Mouse (Mus musculus) heart, postnatal 10 days (tissue): ENCODE measurements around the gene Bud23. TPM values are rescaled to one million over a fixed set of nuclear protein-coding genes. Genes with fewer than 3 reads are reported as not detected.

Experiments used
- DNase-seq, 2 experiments: peaks; one replicate each; pipeline ENCODE4 v3.0.0; 2021
- intact Hi-C: fragments of 180-260 bp; cut with DNase I; formaldehyde crosslinking; loops from one replicate; pipeline ENCODE4 v1.15.1; 2025
- total RNA-seq, 2 experiments: library from RNA; stranded (reverse); gene quantifications; 2 replicates each; pipeline ENCODE4 v1.2.3; 2021

Bud23 gene
- total RNA-seq, 2 experiments from 2014 or later = 23.7 to 27.6 TPM

DNA sequence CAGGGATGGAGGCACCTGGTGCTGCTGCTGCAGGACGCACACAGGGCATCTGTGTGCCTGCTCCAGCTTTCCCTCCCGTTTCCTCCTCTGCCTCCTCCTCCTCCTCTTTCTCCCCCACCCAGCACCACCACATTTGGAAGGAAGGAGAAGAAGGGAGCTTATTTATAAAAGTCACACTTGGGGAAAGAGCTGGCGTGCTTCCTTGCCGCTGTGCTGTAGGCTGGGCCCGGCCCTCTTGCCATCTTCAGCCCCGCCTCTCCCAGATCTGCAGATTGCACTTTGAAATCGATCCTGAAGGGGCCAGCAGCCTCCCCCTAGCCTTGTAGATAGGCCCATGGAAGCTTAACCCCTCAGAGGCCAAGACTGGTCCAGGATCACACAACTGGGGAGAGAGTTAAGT is 38.9 kb downstream of the Bud23 start:
- no peak for DNase-seq
- intact Hi-C loops = no loop called here

DNA sequence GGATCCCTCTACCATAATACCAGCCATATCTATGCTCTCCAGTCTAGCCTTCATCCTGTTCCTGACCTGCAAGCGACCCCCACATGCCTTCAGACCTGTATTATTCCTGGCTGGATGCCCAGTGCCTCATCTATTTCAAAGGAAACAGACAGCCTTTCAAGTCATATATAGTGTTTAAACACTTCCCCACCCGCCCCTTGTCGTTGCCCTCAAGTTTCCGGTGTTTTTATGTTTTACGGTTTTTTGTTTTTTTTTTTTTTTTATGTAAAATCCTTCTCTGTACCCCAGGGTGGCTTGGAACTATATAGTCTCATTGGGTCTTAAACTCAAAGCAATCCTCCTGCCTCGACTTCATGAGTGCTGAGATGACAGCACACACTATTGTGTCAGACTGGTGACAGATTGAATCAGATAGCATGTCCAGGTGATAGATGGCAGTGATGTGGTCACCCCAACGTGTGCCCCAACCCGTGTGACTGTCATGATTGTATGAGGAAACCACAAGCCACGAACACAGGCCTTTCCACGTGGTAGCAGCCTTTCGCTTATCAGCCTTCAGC is 40.0 kb downstream of the Bud23 start:
- DNase-seq = no peak
- intact Hi-C loops = no loop called here

DNA sequence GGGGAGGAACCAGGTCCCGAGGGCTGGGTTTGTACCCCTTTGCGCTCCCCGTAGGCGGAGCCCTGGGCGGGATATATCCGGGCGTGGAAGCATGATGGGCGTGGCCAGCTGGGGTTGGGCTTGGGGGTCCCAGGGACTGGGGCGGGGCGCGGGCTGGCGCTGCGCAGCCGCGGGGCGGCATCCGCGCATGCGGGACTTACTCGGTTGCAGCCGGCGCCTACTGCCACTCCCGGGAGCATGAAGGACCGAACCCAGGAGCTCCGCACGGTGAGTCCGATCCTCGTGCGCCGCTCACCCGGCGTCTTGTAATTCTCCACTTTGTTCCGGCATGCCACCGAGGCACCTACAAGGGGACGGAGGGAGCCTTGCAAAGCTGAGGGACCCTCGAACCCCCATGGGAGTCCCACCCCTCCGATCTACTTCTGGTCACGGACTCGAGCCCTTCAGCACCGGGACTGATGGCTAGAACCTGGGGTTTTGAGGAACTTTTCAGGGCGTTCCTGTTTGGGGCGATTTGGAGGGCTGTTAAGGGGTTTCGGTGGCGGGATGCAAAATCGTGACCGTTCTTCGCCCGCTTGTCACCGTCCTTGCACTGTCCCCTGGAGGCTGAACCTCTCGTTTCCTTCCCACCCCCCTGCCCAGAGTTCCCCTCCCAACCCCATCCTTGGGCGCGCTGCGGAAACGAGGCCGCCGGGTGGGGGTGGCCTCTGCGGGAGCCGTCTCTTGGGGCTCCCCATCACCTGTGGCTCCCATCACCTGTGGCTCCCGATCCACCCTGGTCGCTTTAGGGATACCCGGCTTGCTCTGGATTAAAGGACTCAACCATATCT is 41.2 kb downstream of the Bud23 start, which contains the start of gene Stx1a:
Gene Stx1a, plus strand, starts transcription at position 139 of the 830 bp plus-strand sequence.
- intact Hi-C loops = no loop called here
- DNase-seq = peak; percentile 89 to 92

DNA sequence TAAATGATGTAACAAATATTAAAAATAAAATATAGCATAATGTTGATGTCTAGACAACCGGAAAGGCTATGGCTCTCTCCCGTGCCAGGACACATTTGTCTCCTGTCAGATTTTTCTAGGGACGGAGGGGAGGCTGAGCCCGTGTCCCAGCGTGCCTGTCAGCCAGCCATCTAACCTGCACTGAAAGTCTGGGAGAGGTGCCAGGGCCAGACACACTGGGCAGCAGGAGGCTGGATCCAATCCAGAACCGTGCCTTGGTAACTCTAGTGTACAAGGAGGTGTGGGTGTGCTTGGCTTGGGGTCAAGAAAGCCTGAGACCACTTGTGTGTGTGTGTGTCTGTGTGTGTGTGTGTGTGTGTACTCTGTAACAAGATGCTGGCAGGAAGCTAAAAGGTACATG is 42.9 kb downstream of the Bud23 start:
- intact Hi-C loops = no loop called here
- DNase-seq = peak; percentile 86 to 90

DNA sequence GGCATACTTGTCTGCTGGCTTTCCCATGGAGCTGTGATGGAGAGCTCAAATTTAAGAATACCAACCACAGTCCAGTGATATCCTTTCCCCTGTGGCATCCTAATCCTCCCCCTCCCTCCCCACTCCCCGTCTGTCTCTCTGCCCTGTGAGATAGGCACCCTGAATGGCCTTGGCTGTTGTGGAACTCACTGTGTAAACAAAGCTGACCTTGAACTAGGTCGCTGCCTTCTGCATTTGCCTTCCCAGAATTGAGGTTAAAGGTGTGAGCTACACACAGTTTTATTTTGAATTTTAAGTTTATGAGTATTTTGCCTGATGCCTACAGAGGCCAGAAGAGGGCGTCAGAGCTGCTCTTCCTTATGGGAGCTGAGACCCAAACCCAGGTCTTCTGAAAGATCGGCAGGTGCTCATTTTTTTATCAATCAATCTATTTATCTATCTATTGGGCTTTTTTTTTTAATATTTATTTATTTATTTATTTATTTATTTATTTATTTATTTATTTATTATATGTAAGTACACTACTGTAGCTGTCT is 48.5 kb downstream of the Bud23 start:
- no peak for DNase-seq
- intact Hi-C loops = loop anchor here (10.0 kb wide), 1 partner anchor 269 kb away; no protein-coding TSS in a partner anchor

DNA sequence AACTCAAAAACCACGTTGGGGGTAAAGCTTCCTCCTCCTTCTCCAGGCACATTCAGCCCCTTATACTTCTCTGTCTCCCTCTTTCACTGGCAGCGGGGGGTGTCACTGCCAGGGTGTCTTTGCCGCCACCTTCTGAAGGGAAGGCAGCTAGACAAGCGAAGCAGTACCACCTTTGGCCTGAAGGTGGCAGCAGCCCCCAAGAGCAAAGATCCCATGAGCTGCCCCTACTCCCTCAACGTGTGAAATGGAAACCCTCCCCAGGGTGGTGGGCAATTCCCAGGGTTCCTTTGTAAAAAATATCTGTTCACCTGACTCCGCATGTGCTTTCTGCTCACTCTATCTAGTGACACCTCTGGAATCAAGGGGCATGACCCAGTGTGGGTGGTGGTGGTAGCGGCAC is 49.3 kb downstream of the Bud23 start:
- intact Hi-C loops = loop anchor here (1.0 to 10.0 kb wide), 4 partner anchors 49 to 269 kb away; partner anchors contain the start of genes Bud23 and Dnajc30
- DNase-seq = peak; percentile 90 to 91

DNA sequence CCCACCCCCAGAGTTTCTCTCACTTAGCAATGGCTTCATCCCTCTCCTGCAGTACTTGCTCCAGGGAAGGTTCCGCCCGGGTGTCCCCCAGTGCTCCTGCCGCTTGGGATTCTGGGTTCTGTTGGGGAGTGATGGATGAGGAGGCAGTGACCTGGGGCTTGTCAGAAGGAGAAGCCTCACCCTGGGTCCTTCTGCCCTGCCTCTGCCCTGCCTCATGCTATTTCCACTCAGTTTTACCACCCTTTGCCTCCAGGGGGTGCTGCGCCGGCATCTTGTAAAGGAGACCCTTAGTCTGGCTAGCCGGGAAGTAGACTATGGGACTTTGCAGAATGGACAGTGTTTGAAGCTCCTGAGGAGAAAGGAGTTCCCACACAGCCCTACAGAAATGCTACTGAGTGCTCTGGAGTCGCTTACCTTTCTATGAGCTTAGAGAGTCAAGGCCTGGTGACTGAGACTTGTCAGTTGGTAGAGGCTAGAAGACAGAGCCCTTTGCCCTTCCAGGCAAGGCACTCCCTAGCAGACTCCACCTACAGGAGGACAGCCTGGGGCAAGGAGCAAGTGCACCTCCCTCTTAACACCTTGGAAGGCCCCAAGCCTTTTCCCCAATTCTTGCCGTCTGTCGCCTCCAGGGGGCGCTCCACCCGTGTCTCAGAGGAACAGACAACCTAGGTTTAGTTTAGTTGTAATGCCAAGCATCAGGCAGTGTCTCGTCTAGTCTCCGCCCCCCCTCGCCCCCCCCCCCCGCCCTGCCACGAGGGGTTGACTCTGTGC is 51.9 kb downstream of the Bud23 start:
- intact Hi-C loops = loop anchor here (5.0 to 10.0 kb wide), 2 partner anchors 179 to 272 kb away; no protein-coding TSS in a partner anchor
- peak; percentile 67 to 84 for DNase-seq

DNA sequence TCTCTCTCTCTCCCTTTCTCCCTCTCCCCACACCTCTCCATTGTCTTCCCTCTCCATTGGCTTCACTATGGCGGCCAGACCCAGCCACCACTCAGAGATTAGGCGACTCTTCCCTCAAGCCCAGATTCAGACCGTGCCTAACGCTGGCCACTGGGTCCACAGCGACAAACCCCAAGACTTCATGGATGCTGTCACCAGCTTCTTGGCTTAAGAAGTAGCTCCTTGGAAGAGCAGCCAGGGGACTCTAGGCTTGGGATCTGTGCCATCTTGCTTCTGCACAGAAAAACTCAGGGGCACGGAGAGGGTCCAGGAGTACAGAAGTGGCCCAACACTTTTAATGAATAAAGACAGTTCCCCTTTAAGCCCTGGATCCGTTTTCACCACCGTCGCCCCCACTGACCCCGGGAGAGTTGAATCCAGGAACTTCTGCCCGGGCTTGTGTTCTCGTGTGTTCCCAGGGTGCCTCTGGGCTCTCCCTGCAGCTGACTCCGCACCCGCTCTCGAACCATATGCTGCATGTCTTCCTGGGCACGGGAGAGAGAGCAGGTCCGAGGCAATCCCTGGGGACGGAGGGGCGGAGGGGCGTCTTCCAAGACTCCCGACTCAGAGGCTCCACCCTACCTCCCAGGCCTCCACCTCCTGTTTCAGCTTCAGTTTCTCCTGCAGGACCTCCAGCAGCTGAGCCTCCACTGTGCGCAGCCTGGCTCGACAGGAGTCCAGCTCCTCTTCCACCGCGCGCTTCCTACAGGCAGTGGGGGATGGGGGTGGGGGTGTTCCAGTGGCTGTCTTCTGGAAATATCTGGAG is 52.7 kb downstream of the Bud23 start:
- intact Hi-C loops = loop anchor here (5.0 to 10.0 kb wide), 2 partner anchors 180 to 273 kb away; no protein-coding TSS in a partner anchor
- peak in 1 of 2 experiments; percentile 48 for DNase-seq

DNA sequence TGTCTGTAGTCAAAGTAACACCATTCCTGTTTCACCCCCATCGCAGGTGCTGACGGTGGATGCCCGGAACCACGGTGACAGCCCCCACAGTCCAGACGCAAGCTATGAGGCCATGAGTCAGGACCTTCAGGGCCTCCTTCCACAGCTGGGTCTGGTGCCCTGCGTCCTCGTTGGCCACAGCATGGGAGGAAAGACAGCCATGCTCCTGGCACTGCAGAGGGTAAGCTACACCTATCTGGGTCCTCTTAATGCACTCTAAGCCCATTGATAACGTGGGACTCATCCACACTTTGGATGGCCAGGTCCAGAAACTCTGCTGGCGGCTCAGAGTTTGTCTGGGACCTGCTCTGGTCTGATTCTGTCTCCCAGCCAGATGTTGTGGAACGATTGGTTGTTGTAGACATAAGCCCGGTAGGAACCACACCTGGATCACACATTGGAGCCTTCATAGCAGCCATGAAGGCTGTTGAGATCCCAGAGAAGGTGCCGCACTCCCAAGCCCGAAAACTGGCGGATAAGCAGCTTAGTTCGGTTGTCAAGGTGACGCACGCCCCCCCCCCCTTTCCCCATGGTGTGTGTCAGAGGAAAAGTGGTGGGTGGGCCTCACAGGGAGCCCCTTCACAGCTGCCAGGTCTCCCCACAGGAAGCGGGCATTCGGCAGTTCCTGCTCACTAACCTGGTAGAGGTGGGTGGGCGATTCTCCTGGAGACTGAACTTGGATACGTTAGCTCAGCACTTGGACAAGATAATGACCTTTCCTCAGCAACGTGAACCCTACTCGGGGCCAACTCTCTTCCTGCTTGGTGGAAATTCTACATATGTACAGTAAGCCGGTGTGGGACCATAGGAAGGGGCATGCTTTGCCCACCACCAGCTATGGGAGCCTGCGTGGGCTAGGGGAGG is 53.7 kb downstream of the Bud23 start:
- no peak for DNase-seq
- intact Hi-C loops = loop anchor here (5.0 to 10.0 kb wide), 2 partner anchors 181 to 274 kb away; no protein-coding TSS in a partner anchor

DNA sequence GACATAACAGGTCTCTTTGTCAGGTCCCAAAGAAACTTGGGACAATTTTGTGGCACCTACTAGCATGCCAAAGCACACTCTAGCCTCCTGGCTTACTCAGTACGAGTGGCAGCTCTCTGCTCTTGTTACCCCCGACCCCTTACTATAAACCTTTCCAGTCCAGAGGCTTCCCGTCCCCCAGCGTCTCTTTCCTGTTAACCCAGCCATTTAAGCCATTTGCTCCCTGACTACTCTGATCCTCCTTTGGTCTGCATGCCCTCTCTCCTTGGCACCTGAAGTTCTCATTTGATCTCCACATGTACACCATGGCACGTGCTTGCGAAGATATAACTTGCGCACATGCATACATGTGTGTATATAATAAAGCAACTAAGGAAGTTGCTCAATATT is 54.4 kb downstream of the Bud23 start:
- intact Hi-C loops = loop anchor here (5.0 to 10.0 kb wide), 2 partner anchors 182 to 274 kb away; no protein-coding TSS in a partner anchor
- no peak for DNase-seq

DNA sequence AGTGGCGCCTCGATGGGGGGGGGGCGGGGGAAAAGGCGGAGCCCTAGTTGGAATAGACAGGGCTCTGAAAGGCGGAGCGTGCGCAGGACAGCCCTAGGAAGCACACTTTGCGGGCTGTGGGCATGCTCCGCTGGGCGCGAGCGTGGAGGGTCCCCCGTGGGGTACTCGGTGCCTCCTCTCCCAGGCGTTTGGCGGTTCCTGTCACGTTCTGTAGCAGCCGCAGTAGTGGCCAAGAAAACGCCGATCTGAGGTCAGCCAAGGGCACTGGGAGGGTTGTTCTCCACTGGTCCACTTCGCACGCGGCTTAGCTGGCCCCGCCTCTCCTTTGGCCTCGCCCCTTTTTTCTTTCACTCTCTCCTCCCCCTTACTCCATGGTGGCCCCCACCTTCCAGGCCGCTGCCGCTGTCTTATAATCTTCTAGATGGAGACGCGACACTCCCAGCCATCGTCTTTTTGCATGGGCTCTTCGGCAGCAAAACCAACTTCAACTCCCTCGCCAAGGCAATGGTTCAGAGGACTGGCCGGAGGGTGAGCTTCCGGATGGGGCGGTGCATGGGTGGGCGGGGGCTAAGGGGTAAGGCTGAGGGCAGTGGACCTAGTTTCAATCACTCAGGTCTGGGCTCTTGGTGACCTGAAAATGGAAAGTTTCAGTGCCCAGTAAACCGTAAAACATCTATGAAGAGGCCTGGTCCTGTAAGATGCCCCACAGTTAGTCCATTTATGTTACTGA is 55.0 kb downstream of the Bud23 start:
- peak; percentile 93 to 94 for DNase-seq
- intact Hi-C loops = loop anchor here (5.0 to 10.0 kb wide), 2 partner anchors 183 to 275 kb away; no protein-coding TSS in a partner anchor

DNA sequence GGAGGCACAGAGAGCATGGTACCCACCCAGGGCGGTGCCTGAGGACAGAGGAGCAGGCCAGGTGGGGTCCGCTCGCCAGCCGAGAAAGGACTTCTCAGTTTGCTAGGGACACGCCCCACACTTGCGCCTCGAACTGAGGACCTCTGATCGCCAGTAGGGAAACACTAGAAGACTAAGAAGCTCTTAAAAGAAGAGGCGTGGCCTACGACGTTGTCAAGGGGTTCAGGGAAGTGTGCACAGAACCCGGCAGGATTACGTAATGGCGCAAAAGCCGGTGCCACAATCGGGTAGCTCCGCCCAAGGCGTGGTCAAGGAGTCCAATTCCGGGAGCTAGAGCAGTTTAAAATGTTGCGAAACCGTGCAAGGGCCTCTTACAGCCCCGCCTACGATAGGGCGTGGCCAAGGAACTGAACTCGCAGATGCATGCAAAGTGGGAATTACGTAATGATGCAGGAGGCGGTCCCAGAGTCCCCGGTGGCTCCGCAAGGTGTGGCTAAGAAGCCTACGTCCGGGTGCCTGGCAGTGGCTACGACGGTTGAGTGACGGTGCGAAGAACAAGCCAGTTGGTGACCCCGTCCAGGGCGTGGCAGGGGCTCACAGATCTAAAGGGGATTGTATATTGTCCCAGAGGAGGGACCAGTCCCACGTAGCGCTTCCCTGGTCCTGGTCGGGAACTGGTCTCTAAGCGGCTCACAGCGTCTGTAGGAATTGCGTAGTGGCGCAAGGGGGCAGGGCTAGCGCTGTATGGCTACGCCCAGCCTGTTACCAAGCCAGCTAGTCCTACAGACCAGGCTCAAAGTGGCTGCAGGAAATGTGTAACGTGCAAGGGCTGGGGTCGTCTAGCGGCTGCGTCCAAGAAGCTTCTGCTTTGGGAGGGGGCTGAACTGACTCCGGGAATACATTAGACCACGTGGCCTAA is 55.8 kb downstream of the Bud23 start, which contains the start of gene Abhd11:
Gene Abhd11, plus strand, starts transcription at position 482 of the 919 bp plus-strand sequence.
- intact Hi-C loops = no loop called here
- peak; percentile 98 to 99 for DNase-seq

DNA sequence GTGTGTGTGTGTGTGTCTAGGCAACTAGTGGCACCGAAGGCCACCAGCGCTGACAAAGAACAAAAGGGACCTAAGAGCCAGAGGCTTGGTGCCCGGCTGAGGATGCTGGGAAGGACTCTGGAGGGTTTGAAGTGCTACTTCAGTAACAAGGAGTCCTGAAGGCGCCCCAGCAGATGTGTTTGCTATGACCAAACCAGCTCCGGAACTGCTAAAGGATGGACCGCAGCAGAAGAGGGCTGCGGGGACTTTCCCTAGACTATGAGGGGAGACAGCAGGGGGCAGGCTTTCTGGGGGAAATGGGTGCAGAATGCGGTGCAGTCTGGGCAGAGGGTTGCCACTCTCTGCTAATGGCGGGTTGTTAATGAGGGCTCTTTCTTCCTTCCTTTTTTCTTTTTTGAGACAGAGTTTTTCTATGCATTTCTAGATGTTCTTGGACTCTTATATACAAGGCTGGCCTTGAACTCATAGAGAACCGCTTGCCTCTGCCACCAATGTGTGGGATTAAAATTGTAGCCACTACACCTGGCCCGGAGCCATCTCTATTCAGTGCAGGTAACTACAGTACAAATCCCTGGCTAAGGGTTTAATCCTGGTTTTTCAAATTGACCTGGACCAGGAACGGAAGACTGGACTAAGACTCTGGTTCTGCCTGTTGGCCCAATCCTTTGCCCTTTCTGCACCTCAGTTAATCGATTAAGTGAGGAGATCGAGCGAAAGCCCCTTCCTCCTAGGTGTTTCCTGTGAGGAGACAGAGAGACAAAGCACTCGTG is 56.8 kb downstream of the Bud23 start:
- intact Hi-C loops = no loop called here
- no peak for DNase-seq
